Mouse (Mus musculus): ENCODE measurements at regions not wholly inside any gene's neighbourhood (a gene's known extent, or its start where the extent isn't known, plus 50 kb on each side); places are given as distances from the start of the nearest gene placed in this dataset.

GRCm38 (mm10) chr3:52756816-52757215, 260.2 kb downstream of the Cog6 start:
- H3K4me2 ChIP-seq (ENCODE audit: low read depth), result no peak overlapping the region
- no peaks in the 10 kb centered on the region for H3K36me3 ChIP-seq (replicated peaks; ENCODE audit: control insufficient read depth, insufficient read depth, low read depth)
- no peaks in the 10 kb centered on the region for H3K9me3 ChIP-seq (ENCODE audit: control insufficient read depth, low read length)
- TF ChIP-seq EP300 (IDR thresholded peaks at IDR 0.05; ENCODE audit: low read depth), result no peak
- TF ChIP-seq CTCF (IDR thresholded peaks at IDR 0.05; ENCODE audit: low read depth), result no peak
- H3K9ac ChIP-seq (replicated peaks), result no peak overlapping the region
- no peaks in the 10 kb centered on the region for H3K27me3 ChIP-seq (ENCODE audit: control insufficient read depth, insufficient read depth, low read length)
- no peak overlapping the region for H3K4me3 ChIP-seq (ENCODE audit: insufficient read depth in 1 of 2, low read depth in 2 of 2, low read length in 2 of 2)
- WGBS (ENCODE audit: insufficient replicate concordance), result 72% methylated on average over 5 of the region's 5 CpGs
- ATAC-seq (ENCODE audit: insufficient read depth), result no peak
- DNase-seq (ENCODE audit: low read depth in 3 of 3, low spot score in 3 of 3), result no peak
- H3K27ac ChIP-seq, result no peak overlapping the region
- 0 out of 4 replicates have a peak, but pooled peaks cover 0 to 2% of the 10 kb centered on the region in 2 experiments for H3K4me1 ChIP-seq (replicated peaks; ENCODE audit: control insufficient read depth in 2 of 2, insufficient read depth in 2 of 2, low read length in 1 of 2)

GRCm38 (mm10) chr3:52756006-52756405, 261.0 kb downstream of the Cog6 start:
- 76% methylated on average over 5 of the region's 5 CpGs for WGBS (ENCODE audit: insufficient replicate concordance)
- ATAC-seq (ENCODE audit: insufficient read depth), result no peak
- H3K27me3 ChIP-seq (ENCODE audit: control insufficient read depth, insufficient read depth, low read length), result no peaks in the 10 kb centered on the region
- TF ChIP-seq EP300 (IDR thresholded peaks at IDR 0.05; ENCODE audit: low read depth), result no peak
- TF ChIP-seq CTCF (IDR thresholded peaks at IDR 0.05; ENCODE audit: low read depth), result no peak
- no peak overlapping the region for H3K4me3 ChIP-seq (ENCODE audit: insufficient read depth in 1 of 2, low read depth in 2 of 2, low read length in 2 of 2)
- H3K27ac ChIP-seq, result no peak overlapping the region
- H3K4me2 ChIP-seq (ENCODE audit: low read depth), result no peak overlapping the region
- H3K9me3 ChIP-seq (ENCODE audit: control insufficient read depth, low read length), result no peaks in the 10 kb centered on the region
- H3K4me1 ChIP-seq (replicated peaks; ENCODE audit: control insufficient read depth in 2 of 2, insufficient read depth in 2 of 2, low read length in 1 of 2), result 0 out of 4 replicates have a peak, but pooled peaks cover 0 to 2% of the 10 kb centered on the region in 2 experiments
- H3K9ac ChIP-seq (replicated peaks), result no peak overlapping the region
- no peak for DNase-seq (ENCODE audit: low read depth in 3 of 3, low spot score in 3 of 3)
- H3K36me3 ChIP-seq (replicated peaks; ENCODE audit: control insufficient read depth, insufficient read depth, low read depth), result no peaks in the 10 kb centered on the region

- H3K36me3 ChIP-seq (replicated peaks; ENCODE audit: control insufficient read depth, insufficient read depth, low read depth), result no peaks in the 10 kb centered on the region
- TF ChIP-seq EP300 (IDR thresholded peaks at IDR 0.05; ENCODE audit: low read depth), result no peak
- no peak for TF ChIP-seq CTCF (IDR thresholded peaks at IDR 0.05; ENCODE audit: low read depth)
- no peak overlapping the region for H3K27ac ChIP-seq
- H3K4me2 ChIP-seq (ENCODE audit: low read depth), result no peak overlapping the region
- WGBS (ENCODE audit: insufficient replicate concordance), result 28% methylated on average over 6 of the region's 6 CpGs
- 0 out of 4 replicates have a peak, but pooled peaks cover 0 to 2% of the 10 kb centered on the region in 2 experiments for H3K4me1 ChIP-seq (replicated peaks; ENCODE audit: control insufficient read depth in 2 of 2, insufficient read depth in 2 of 2, low read length in 1 of 2)
- H3K27me3 ChIP-seq (ENCODE audit: control insufficient read depth, insufficient read depth, low read length), result no peaks in the 10 kb centered on the region
- no peak overlapping the region for H3K9ac ChIP-seq (replicated peaks)
- DNase-seq (ENCODE audit: low read depth in 3 of 3, low spot score in 3 of 3) (no peak), ATAC-seq (ENCODE audit: insufficient read depth) (no peak)
- H3K4me3 ChIP-seq (ENCODE audit: insufficient read depth in 1 of 2, low read depth in 2 of 2, low read length in 2 of 2), result no peak overlapping the region
- no peaks in the 10 kb centered on the region for H3K9me3 ChIP-seq (ENCODE audit: control insufficient read depth, low read length)
Measured at GRCm38 (mm10) chr3:52754978-52755377, 262.1 kb downstream of the Cog6 start.

DNA sequence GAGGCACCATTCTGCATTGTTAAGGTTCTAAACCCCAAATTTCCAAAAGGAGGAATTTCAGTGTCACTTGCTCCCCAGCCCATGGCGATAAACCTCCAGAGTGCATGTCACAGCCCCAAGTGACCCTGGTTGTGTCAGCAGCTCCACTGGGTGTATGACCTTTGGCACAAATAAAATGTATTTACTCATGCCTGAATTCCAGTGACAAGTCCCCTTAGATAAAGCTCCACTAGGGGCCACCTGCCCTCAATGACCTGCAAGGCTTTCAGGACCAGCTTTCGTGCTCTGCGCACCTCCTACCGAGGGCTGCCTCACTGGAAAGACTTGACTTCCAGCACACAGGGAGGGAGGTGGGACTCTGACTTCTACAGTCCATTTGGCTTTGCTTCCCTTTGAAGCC, 262.6 kb downstream of the Cog6 start:
- no peak overlapping the region for H3K27ac ChIP-seq
- DNase-seq (ENCODE audit: low read depth in 3 of 3, low spot score in 3 of 3) (peak in 1 of 3 experiments; percentile 7), ATAC-seq (ENCODE audit: insufficient read depth) (no peak)

GRCm38 (mm10) chr3:52746917-52747316, 270.1 kb downstream of the Cog6 start:
- TF ChIP-seq CTCF (IDR thresholded peaks at IDR 0.05; ENCODE audit: low read depth), result no peak
- no peak for TF ChIP-seq EP300 (IDR thresholded peaks at IDR 0.05; ENCODE audit: low read depth)
- Histone ChIP-seq H3K9me3 (ENCODE audit: control insufficient read depth, low read length) (no peaks in the 10 kb centered on the region), H3K36me3 (replicated peaks; ENCODE audit: control insufficient read depth, insufficient read depth, low read depth) (no peaks in the 10 kb centered on the region), H3K4me3 (ENCODE audit: insufficient read depth in 1 of 2, low read depth in 2 of 2, low read length in 2 of 2) (no peak overlapping the region), H3K9ac (replicated peaks) (no peak overlapping the region), H3K4me1 (replicated peaks; ENCODE audit: control insufficient read depth in 2 of 2, insufficient read depth in 2 of 2, low read length in 1 of 2) (no peaks in the 10 kb centered on the region), H3K27me3 (ENCODE audit: control insufficient read depth, insufficient read depth, low read length) (no peaks in the 10 kb centered on the region), H3K27ac (no peak overlapping the region), H3K4me2 (ENCODE audit: low read depth) (no peak overlapping the region)
- ATAC-seq (ENCODE audit: insufficient read depth) (no peak), DNase-seq (ENCODE audit: low read depth in 3 of 3, low spot score in 3 of 3) (no peak)
- WGBS (ENCODE audit: insufficient replicate concordance), result 43% methylated on average over 3 of the region's 3 CpGs

More for the DNA sequence above, 262.6 kb downstream of the Cog6 start:
- Histone ChIP-seq H3K4me3 (ENCODE audit: insufficient read depth in 1 of 2, low read depth in 2 of 2, low read length in 2 of 2) (no peak overlapping the region), H3K9me3 (ENCODE audit: control insufficient read depth, low read length) (no peaks in the 10 kb centered on the region), H3K36me3 (replicated peaks; ENCODE audit: control insufficient read depth, insufficient read depth, low read depth) (no peaks in the 10 kb centered on the region), H3K4me1 (replicated peaks; ENCODE audit: control insufficient read depth in 2 of 2, insufficient read depth in 2 of 2, low read length in 1 of 2) (0 out of 4 replicates have a peak, but pooled peaks cover 0 to 2% of the 10 kb centered on the region in 2 experiments), H3K9ac (replicated peaks) (no peak overlapping the region), H3K4me2 (ENCODE audit: low read depth) (peak overlapping the region; percentile 18; the same call in 1 of the 2 replicates), H3K27me3 (ENCODE audit: control insufficient read depth, insufficient read depth, low read length) (no peaks in the 10 kb centered on the region)
- WGBS (ENCODE audit: insufficient replicate concordance), result 54% methylated on average over 4 of the region's 4 CpGs
- TF ChIP-seq EP300 (IDR thresholded peaks at IDR 0.05; ENCODE audit: low read depth), result no peak
- TF ChIP-seq CTCF (IDR thresholded peaks at IDR 0.05; ENCODE audit: low read depth), result no peak
